Mouse (Mus musculus): ENCODE measurements around the gene Mrps6.

Gene Mrps6

DNA sequence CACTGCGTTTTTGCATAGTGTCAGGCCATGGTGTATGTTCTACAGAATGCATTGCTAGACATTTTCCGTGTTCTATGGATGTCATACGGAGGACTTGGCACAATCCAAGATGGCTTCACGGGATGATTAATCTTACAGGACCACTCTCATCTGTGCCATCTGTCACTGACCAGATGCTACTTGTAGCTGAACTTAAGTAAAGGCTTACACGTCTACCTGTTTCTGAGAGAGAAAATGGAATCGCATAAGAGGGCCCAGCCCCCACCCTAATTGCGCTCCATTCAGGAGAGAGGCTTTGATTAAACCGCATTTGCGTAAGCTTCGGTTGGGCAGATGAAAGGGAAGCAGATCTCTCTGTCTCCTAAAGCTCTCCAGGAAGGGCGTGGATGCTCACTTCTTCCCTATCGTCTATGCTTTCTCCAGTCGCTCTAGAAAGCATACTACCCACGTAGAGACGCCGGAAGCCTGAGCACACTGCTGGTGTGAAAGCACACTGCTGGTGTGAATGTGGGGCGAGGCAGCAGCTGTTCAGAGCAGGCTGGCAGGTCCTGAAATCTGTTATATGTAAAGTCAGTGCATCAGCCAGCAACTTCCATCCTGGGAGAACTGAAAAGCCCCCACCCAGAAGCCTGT is 62.9 kb downstream of the Mrps6 start:
- peak; percentile 57 to 75 for DNase-seq (ENCODE audit: low spot score in 2 of 2)

DNA sequence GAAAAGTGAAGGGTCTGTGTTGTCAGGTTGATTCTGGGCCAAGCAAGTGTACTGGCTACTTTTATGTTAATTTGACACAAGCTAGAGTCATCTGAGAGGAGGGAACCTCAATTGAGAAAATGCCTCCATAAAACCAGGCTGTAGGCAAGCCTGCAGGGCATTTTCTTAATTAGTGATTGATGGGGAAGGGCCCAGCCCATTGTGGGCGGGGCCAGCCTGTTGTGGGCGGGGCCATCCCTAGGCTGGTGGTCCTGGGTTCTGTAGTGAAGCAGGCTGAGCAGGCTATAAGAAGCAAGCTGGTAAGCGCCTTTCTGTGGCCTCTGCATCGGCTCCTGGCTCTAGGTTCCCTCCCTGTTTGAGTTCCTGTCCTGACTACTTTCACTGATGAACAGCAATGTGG is 69.2 kb downstream of the Mrps6 start:
- DNase-seq (ENCODE audit: low spot score in 2 of 2), result no peak

DNA sequence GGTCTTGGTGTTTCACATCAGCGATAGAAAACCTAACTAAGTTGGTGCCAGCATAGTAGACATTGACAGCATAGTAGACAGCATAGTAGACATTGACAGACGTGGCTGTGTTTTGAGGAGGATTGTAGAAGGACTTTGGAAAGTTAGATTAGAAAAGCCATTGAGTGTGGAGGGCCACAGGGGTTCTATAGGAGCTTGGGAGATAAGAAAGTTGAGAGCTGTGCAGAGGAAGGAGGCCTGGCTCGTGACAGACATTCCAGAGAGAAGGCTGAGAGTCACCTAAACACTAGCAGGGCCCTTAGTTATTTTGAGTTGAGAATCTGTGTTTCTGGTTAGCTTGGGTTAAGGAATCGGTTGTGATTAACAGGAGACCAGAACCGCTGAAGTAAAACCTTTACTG is 69.6 kb downstream of the Mrps6 start:
- no peak for DNase-seq (ENCODE audit: low spot score in 2 of 2)

DNA sequence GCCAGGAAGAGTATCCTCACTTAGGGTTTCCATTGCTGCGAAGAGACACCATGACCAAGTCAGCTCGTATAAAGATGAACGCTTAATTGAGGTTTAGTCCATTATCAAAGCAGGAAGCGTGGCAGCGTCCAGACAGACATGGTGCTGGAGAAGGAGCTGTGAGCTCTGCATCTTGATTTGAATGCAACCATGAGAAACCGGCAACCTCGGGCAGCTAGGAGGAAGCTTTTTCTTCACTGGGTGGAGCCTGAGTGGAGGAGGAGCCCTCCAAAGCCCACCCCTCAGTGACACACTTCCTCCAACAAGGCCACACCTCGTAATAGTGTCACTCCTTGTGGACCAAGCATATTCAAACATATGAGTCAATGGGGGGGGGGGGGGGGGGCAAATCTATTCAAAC is 71.8 kb downstream of the Mrps6 start:
- DNase-seq (ENCODE audit: low spot score in 2 of 2), result no peak

DNA sequence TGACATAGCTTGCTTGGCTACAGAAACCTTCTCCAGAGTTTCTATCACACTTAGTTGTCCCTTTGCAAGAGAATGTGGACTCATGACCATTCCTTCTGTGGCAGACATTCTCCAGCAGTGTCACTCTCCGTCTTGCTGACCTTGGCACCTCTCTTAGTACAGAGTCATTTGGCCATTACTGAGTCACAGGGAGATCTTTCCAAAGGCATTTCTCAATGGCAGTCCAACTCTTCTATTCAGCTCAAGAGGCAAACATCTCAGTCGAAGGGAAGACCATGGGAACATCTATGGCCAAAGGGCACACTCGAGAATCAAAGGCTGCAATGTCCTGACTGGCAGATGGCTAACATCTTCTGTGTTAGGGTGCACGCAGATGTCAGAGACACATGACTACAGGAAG is 74.4 kb downstream of the Mrps6 start:
- DNase-seq (ENCODE audit: low spot score in 2 of 2), result no peak

DNA sequence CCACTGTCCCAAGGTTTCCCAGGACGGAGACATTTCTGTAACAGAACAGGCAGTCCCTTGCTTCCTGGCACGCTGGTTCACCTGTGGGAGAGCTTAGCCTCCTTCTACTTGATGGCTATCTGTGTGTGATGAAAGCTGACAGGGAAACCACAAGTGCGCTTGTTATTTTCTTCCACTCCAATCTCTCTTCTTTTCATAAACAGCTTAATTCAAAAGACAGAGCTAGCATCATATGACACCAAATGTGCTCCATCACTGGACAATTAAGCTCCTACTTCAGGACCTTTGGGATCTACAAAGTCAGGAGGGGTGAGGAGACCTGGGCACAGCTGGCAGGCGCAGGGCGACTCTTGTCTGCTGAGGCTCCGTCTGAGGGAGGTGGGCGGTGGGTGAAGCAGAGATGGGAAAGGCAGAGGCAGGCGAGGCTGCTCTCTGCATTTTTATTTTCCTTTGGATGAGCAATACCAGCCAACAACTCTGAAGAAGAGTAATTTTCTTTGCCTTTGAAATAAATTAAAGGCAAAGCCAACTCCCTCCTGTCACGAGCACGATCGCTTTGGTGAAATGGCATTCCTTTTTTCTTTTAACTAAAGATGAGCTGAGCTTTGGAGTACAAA is 76.2 kb downstream of the Mrps6 start:
- no peak for DNase-seq (ENCODE audit: low spot score in 2 of 2)

DNA sequence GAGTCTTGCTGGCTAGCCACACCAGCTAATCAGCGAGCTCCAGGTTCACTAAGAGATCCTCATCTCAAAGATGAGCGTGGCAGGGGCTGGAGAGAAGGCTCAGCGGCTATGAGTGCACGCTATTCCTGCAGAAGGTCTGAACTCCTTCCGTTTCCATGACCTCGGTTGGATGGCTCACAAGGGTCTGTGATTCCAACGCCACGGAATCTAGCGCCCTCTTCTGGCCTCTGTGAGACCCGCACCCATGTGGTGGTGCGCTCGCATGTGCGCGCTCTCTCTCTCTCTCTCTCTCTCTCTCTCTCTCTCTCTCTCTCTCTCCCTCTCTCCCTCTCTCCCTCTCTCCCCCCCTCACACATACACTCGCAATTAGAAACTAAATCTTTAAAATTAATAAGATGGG is 78.2 kb downstream of the Mrps6 start:
- no peak for DNase-seq (ENCODE audit: low spot score in 2 of 2)

DNA sequence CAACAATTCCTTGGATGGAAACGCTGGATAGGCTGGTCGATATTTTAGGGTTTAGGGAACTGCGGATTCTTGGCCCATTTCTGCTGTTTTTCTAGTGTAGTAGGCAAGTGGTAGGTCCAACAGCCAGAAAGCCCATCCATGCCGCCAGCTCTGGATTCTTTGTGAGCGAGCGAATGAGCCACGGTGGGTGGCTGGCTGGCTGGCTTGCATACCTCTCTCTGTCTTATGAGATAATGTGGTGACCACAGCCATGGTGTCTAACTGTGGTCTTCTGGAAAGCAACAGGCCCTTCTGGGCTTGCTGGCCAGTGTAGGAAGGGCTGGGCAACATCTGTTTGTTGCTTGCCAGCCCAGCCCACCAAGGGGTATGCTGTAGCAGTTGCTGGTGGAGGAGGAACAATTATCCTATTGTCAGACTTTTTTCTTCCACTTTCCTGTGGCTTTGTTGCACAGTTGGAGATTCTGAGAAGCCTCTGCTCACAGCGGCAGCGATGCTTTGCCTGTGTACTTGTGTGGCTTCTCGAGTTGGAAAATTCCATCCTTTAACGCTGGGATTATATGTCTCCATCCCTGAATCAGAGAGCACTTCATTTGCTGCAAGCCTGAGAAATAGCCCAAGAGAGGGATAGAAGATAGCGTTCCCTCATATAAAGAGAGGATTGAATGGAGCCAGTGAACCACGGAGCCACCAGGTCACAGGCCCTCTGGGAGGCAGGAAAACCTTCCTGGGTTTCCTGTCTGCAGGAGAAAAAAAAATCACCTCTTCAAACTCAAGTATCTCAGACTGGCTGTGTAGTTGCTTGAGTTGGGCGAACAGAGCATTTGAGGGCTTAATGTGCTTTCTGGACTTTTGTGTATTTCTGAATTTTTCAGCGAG is 81.6 kb downstream of the Mrps6 start:
- DNase-seq (ENCODE audit: low spot score in 2 of 2), result peak; percentile 49 to 51

DNA sequence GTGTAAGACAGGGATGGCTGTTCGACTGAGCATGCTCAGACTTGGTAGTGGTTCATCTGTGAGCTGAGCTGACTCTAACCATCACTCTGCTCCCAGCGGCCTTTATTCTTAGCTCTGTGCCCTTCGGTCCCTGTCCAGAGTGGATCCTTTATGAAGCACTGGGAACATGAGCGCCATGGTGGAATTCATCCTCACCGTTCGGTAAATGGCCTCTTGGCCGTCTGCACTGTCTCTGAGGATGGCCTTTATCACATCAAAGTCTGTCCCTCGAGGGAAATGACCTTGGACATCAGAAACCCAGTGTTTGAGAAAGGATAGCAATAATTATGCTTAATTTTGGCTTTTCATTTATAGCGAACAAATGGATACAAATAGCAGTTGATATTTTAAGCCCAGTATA is 82.3 kb downstream of the Mrps6 start:
- no peak for DNase-seq (ENCODE audit: low spot score in 2 of 2)

DNA sequence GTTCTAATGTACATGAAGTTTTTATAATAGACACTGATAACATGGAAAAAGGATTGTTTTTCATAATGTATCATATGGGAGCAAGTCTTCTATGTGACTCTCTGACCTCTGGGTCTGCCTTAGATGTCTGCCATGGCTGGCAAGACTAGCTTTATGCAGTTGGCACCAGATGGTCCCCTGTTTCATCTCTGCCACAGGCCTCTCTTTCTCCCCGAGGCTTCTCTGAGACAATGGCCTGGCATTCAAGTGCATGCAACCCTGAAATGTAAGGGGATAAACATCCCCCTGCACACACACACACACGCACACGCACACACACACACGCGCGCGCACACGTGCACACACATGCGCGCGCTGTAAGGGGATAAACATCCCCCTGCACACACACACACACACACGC is 83.0 kb downstream of the Mrps6 start:
- no peak for DNase-seq (ENCODE audit: low spot score in 2 of 2)

DNA sequence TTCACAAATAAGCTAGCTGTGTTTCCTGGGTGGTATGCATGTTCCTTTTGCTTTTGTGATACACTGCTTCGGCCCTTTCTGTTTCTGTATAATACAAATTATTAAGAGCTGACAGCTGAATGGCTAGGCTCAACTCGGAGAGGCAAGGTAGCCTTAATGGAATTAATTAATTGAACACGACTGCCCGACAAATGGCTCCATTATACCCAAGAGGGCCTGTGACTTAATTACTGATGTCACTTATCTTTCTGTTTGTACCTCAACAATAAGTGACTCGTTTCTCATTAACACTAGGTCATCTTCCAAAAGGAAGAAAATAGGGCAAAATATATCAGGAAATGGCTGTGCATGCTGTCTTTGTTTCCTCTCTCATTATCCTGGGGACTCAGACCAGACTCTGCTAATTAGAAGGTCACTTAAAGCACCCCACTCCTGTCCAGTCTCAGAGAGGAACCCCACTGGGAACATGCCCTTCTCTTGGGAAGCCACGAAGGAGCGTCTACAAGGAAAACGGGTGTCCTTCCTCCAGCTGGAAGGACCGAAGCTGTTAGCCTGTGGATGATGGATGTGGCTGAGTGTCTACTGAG is 84.4 kb downstream of the Mrps6 start:
- DNase-seq (ENCODE audit: low spot score in 2 of 2), result no peak

DNA sequence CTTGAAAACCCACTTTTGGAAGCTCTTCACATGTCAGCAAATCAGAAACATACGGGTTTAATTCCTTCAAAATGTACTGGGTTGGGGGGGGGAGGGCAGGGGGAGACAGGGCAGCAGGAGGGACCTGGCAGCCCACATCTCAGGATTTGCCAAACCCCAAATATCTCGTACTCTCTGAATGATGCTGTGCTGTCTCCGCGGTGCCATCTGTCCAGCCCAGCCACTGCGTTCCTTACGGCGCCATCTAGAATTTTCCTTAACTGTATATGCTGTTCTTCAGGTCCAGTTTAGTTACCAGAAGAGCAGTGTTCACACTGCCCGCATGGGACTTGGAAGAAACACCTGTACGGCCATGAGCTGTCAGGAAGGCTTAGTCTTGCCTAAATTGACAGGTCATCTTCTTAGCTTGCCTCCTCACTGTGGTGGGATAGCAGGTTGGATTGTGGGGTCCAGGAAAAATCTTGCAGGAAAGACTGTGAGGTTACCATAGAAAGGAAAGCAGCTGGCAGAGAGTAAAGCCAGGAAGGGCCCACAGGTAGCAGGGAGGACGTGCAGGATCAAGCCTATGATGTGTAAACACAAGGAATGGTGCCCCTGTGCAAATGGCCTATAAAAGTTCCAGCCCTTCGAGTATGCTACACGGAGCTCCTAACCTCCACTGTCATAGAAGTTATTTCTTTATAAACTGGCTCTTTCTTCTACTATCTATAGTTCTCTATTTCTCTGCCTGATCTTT is 89.7 kb downstream of the Mrps6 start:
- DNase-seq (ENCODE audit: low spot score in 2 of 2), result peak in 1 of 2 experiments; percentile 44

DNA sequence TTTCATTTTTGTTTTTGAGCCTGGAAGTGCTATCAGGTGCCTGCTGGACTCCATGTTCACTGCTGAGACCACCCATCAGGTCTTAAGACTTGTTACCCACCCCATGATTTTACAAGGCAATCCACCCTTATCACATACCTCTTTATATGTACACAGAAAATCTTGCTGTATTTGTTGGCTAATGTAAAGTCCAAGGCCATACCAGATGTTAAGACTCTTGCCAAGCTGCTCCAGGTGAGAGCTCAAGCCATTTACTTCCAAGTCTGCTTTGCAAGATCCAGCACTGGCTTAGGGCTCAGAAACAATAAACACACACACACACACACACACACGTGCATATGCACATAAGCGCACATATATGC is 90.3 kb downstream of the Mrps6 start:
- DNase-seq (ENCODE audit: low spot score in 2 of 2), result no peak

DNA sequence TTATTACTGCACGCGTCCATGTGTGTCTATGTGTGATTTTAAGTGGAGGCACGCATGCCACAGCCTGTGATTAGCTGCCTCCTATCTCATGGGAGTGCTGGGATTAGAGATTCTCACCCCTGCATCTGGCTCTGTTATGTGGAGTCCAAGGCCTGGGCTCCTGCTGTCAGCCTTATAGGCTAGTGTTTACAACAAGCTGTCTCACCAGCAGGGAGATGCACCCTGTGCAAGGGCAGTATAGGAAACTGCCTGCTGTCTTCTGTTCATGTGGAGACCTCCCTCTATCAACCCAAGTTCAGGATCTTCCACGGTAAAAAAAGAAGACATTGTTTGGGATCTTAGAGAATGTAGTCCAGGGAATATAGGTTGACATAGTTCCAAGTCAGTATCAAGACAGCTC is 92.9 kb downstream of the Mrps6 start:
- no peak for DNase-seq (ENCODE audit: low spot score in 2 of 2)

DNA sequence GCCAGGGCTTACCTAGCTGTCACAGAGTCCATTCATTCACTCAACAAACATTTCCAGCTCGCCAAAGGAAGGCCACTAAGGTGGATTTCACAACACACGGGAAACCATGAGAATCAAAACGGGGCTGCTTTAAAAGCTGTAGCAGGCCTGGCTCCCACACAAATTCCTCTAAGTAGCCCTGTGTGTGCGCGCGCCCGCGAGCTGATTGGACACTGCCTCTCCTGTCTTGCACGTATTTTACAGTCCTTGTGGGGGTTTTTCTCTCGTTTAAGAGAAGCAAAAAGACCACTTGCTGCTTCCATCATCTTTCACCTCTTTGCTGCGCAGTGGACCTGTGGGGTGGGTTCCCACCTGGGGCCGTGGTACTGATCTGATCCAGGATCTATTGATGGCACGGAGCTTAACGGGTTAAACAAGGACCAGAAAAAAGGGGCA is 100.0 kb downstream of the Mrps6 start:
- DNase-seq (ENCODE audit: low spot score in 2 of 2), result peak; percentile 73 to 80

DNA sequence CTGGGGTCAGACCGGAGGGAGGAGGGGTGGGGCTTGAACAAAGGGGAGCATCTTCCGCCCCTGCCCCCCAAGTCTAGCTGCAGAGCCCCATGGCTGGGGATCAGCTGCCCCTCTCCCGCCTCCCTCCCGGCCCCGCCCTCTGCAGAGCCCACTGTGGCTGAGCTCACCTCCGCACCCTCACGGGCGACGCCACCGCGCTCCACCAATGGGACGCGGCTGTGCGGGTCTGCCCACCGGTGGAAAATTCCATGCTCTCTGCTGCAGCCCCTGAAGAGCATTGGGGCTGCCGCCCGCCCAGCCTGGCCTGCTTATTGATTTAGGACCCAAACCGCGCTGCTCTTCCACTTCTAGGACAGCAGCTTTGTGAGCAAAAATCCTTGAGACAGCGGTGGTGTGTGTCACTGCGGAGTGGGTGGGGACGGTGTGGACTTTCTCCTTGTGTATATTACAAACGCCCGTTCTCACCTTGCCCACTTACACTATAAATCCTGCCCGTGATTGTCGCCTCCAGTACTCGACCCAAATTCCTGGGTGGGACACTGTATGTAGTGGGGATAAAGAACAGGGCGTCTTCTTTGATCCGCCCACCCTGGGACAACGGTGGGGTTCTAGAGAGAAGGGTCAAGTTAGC is 100.5 kb downstream of the Mrps6 start:
- peak; percentile 87 to 90 for DNase-seq (ENCODE audit: low spot score in 2 of 2)

DNA sequence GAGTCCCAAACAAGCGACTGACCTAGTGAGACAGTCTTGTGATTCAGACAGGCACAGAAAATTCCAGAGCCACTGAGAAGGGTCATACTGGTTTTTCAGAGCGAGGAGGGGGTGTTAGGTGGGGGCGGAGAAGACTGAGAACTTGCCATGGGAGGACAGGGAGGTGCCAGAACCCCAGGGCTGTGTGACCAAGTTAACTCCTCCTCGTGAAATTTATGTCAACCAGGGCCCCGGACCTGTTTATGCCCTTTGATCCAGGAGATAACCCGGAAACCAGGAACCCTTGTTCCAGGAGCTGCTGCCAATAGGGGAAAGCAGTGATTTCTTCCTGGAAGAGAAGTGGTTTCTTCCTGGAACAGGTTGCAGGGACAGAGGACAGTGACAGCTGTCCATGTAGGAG is 101.0 kb downstream of the Mrps6 start:
- DNase-seq (ENCODE audit: low spot score in 2 of 2), result no peak
